Mouse (Mus musculus): Measurements from ENCODE around the gene St7. TPM values are rescaled to one million over a fixed set of nuclear protein-coding genes. Genes with fewer than 3 reads are reported as not detected.

St7 gene
- 53.3 and 54.5 TPM in 2 replicates for polyA plus RNA-seq (2014; fragmentation: Nextera tagmentation; extraction: Ambion mirVana)

GRCm38 (mm10) chr6:17692647-17693046 is at the start of gene St7:
Gene St7 (plus strand): TSS chr6:17692933.
- DNase-seq (ENCODE audit: low spot score) (no peak), ATAC-seq (ENCODE audit: low FRiP score) (no peak)
- Histone ChIP-seq H3K27me3 (ENCODE audit: control insufficient read depth, insufficient read depth, low read length) (no peaks in the 10 kb centered on the region), H3K9ac (peak within 1 kb of the TSS; percentile 75), H3K4me2 (replicated peaks) (peak within 1 kb of the TSS; percentile 95), H3K4me1 (replicated peaks; ENCODE audit: control insufficient read depth, insufficient read depth, low read length) (peaks cover 8% of the 10 kb centered on the region; the same call in 1 of the 2 replicates), H3K4me3 (replicated peaks; ENCODE audit: low read length) (peak within 1 kb of the TSS; percentile 88), H3K36me3 (replicated peaks; ENCODE audit: control insufficient read depth, insufficient read depth) (no peaks in the 10 kb centered on the region), H3K9me3 (ENCODE audit: control insufficient read depth, low read length) (no peaks in the 10 kb centered on the region), H3K27ac (peak within 1 kb of the TSS; percentile 66; the same call in 1 of the 2 replicates)
- 86% methylated on average over 7 of the region's 7 CpGs for WGBS

GRCm38 (mm10) chr6:17646107-17646506 is 46.6 kb upstream of the St7 start:
- Histone ChIP-seq H3K4me1 (replicated peaks; ENCODE audit: control insufficient read depth, insufficient read depth, low read length) (peaks cover 4% of the 10 kb centered on the region; the same call in 1 of the 2 replicates), H3K27me3 (ENCODE audit: control insufficient read depth, insufficient read depth, low read length) (no peaks in the 10 kb centered on the region), H3K9ac (no peak overlapping the region), H3K36me3 (replicated peaks; ENCODE audit: control insufficient read depth, insufficient read depth) (peaks cover 26% of the 10 kb centered on the region), H3K27ac (no peak overlapping the region), H3K4me2 (replicated peaks) (no peak overlapping the region), H3K4me3 (replicated peaks; ENCODE audit: low read length) (no peak overlapping the region), H3K9me3 (ENCODE audit: control insufficient read depth, low read length) (no peaks in the 10 kb centered on the region)
- WGBS, result 78% methylated on average over 3 of the region's 3 CpGs
- no peak for ATAC-seq (ENCODE audit: low FRiP score)
- DNase-seq (ENCODE audit: low spot score), result no peak

- Histone ChIP-seq H3K4me1 (replicated peaks; ENCODE audit: control insufficient read depth, insufficient read depth, low read length) (no peaks in the 10 kb centered on the region), H3K9ac (no peak overlapping the region), H3K27ac (no peak overlapping the region), H3K9me3 (ENCODE audit: control insufficient read depth, low read length) (no peaks in the 10 kb centered on the region), H3K27me3 (ENCODE audit: control insufficient read depth, insufficient read depth, low read length) (no peaks in the 10 kb centered on the region), H3K36me3 (replicated peaks; ENCODE audit: control insufficient read depth, insufficient read depth) (peaks cover 58% of the 10 kb centered on the region), H3K4me3 (replicated peaks; ENCODE audit: low read length) (no peak overlapping the region), H3K4me2 (replicated peaks) (no peak overlapping the region)
- DNase-seq (ENCODE audit: low spot score) (no peak), ATAC-seq (ENCODE audit: low FRiP score) (no peak)
- 91% methylated on average over 2 of the region's 2 CpGs for WGBS
Measured at GRCm38 (mm10) chr6:17652132-17652531, 40.6 kb upstream of the St7 start.

GRCm38 (mm10) chr6:17655080-17655479 is 37.7 kb upstream of the St7 start:
- Histone ChIP-seq H3K36me3 (replicated peaks; ENCODE audit: control insufficient read depth, insufficient read depth) (peaks cover 49% of the 10 kb centered on the region), H3K9me3 (ENCODE audit: control insufficient read depth, low read length) (no peaks in the 10 kb centered on the region), H3K4me1 (replicated peaks; ENCODE audit: control insufficient read depth, insufficient read depth, low read length) (no peaks in the 10 kb centered on the region), H3K27me3 (ENCODE audit: control insufficient read depth, insufficient read depth, low read length) (no peaks in the 10 kb centered on the region), H3K4me3 (replicated peaks; ENCODE audit: low read length) (no peak overlapping the region), H3K4me2 (replicated peaks) (no peak overlapping the region), H3K9ac (no peak overlapping the region), H3K27ac (no peak overlapping the region)
- DNase-seq (ENCODE audit: low spot score), result no peak
- no peak for ATAC-seq (ENCODE audit: low FRiP score)
- 98% methylated on average over 2 of the region's 2 CpGs for WGBS

- Histone ChIP-seq H3K36me3 (replicated peaks; ENCODE audit: control insufficient read depth, insufficient read depth) (peaks cover 48% of the 10 kb centered on the region), H3K27me3 (ENCODE audit: control insufficient read depth, insufficient read depth, low read length) (no peaks in the 10 kb centered on the region), H3K27ac (no peak overlapping the region), H3K4me3 (replicated peaks; ENCODE audit: low read length) (no peak overlapping the region), H3K9ac (no peak overlapping the region), H3K4me1 (replicated peaks; ENCODE audit: control insufficient read depth, insufficient read depth, low read length) (no peaks in the 10 kb centered on the region), H3K4me2 (replicated peaks) (no peak overlapping the region), H3K9me3 (ENCODE audit: control insufficient read depth, low read length) (no peaks in the 10 kb centered on the region)
- ATAC-seq (ENCODE audit: low FRiP score) (no peak), DNase-seq (ENCODE audit: low spot score) (no peak)
- 90% methylated on average over 1 of the region's 1 CpGs for WGBS
Measured at GRCm38 (mm10) chr6:17657308-17657707, 35.4 kb upstream of the St7 start.

- Histone ChIP-seq H3K27me3 (ENCODE audit: control insufficient read depth, insufficient read depth, low read length) (no peaks in the 10 kb centered on the region), H3K9ac (no peak overlapping the region), H3K27ac (no peak overlapping the region), H3K9me3 (ENCODE audit: control insufficient read depth, low read length) (no peaks in the 10 kb centered on the region), H3K4me1 (replicated peaks; ENCODE audit: control insufficient read depth, insufficient read depth, low read length) (no peaks in the 10 kb centered on the region), H3K4me2 (replicated peaks) (no peak overlapping the region), H3K36me3 (replicated peaks; ENCODE audit: control insufficient read depth, insufficient read depth) (peaks cover 77% of the 10 kb centered on the region), H3K4me3 (replicated peaks; ENCODE audit: low read length) (no peak overlapping the region)
- DNase-seq (ENCODE audit: low spot score) (no peak), ATAC-seq (ENCODE audit: low FRiP score) (no peak)
- 95% methylated on average over 7 of the region's 7 CpGs for WGBS
Measured at GRCm38 (mm10) chr6:17665348-17665747, 27.4 kb upstream of the St7 start.

GRCm38 (mm10) chr6:17666024-17666423 is 26.7 kb upstream of the St7 start:
- Histone ChIP-seq H3K9me3 (ENCODE audit: control insufficient read depth, low read length) (no peaks in the 10 kb centered on the region), H3K27me3 (ENCODE audit: control insufficient read depth, insufficient read depth, low read length) (no peaks in the 10 kb centered on the region), H3K9ac (no peak overlapping the region), H3K27ac (no peak overlapping the region), H3K4me2 (replicated peaks) (no peak overlapping the region), H3K36me3 (replicated peaks; ENCODE audit: control insufficient read depth, insufficient read depth) (peaks cover 72% of the 10 kb centered on the region), H3K4me1 (replicated peaks; ENCODE audit: control insufficient read depth, insufficient read depth, low read length) (no peaks in the 10 kb centered on the region), H3K4me3 (replicated peaks; ENCODE audit: low read length) (no peak overlapping the region)
- no peak for ATAC-seq (ENCODE audit: low FRiP score)
- DNase-seq (ENCODE audit: low spot score), result no peak

- DNase-seq (ENCODE audit: low spot score), result no peak
- peaks cover 55% of the 10 kb centered on the region for H3K36me3 ChIP-seq (replicated peaks; ENCODE audit: control insufficient read depth, insufficient read depth)
- no peaks in the 10 kb centered on the region for H3K9me3 ChIP-seq (ENCODE audit: control insufficient read depth, low read length)
- H3K4me2 ChIP-seq (replicated peaks), result no peak overlapping the region
- no peak overlapping the region for H3K27ac ChIP-seq
- ATAC-seq (ENCODE audit: low FRiP score), result no peak
- H3K4me1 ChIP-seq (replicated peaks; ENCODE audit: control insufficient read depth, insufficient read depth, low read length), result no peaks in the 10 kb centered on the region
- no peak overlapping the region for H3K4me3 ChIP-seq (replicated peaks; ENCODE audit: low read length)
- 95% methylated on average over 3 of the region's 3 CpGs for WGBS
- no peaks in the 10 kb centered on the region for H3K27me3 ChIP-seq (ENCODE audit: control insufficient read depth, insufficient read depth, low read length)
- H3K9ac ChIP-seq, result no peak overlapping the region
Measured at GRCm38 (mm10) chr6:17667813-17668212, 24.9 kb upstream of the St7 start.

GRCm38 (mm10) chr6:17668334-17668733 is 24.4 kb upstream of the St7 start:
- DNase-seq (ENCODE audit: low spot score), result no peak
- ATAC-seq (ENCODE audit: low FRiP score), result no peak
- 95% methylated on average over 12 of the region's 12 CpGs for WGBS
- H3K9ac ChIP-seq, result no peak overlapping the region
- no peak overlapping the region for H3K4me2 ChIP-seq (replicated peaks)
- H3K4me1 ChIP-seq (replicated peaks; ENCODE audit: control insufficient read depth, insufficient read depth, low read length), result no peaks in the 10 kb centered on the region
- H3K27me3 ChIP-seq (ENCODE audit: control insufficient read depth, insufficient read depth, low read length), result no peaks in the 10 kb centered on the region
- no peak overlapping the region for H3K4me3 ChIP-seq (replicated peaks; ENCODE audit: low read length)
- no peak overlapping the region for H3K27ac ChIP-seq
- H3K9me3 ChIP-seq (ENCODE audit: control insufficient read depth, low read length), result no peaks in the 10 kb centered on the region
- H3K36me3 ChIP-seq (replicated peaks; ENCODE audit: control insufficient read depth, insufficient read depth), result peaks cover 50% of the 10 kb centered on the region

GRCm38 (mm10) chr6:17669826-17670225 is 22.9 kb upstream of the St7 start:
- WGBS, result 79% methylated on average over 2 of the region's 2 CpGs

More at GRCm38 (mm10) chr6:17669826-17670225, 22.9 kb upstream of the St7 start:
- Histone ChIP-seq H3K4me1 (replicated peaks; ENCODE audit: control insufficient read depth, insufficient read depth, low read length) (no peaks in the 10 kb centered on the region), H3K4me3 (replicated peaks; ENCODE audit: low read length) (no peak overlapping the region), H3K27me3 (ENCODE audit: control insufficient read depth, insufficient read depth, low read length) (no peaks in the 10 kb centered on the region), H3K27ac (no peak overlapping the region), H3K4me2 (replicated peaks) (no peak overlapping the region), H3K9ac (no peak overlapping the region), H3K9me3 (ENCODE audit: control insufficient read depth, low read length) (no peaks in the 10 kb centered on the region), H3K36me3 (replicated peaks; ENCODE audit: control insufficient read depth, insufficient read depth) (peaks cover 37% of the 10 kb centered on the region)
- ATAC-seq (ENCODE audit: low FRiP score) (no peak), DNase-seq (ENCODE audit: low spot score) (no peak)

Data from hindbrain, embryonic 14.5 days (tissue).